Mouse (Mus musculus): ENCODE measurements around the gene Arhgap15.
A peak's percentile ranks its signal among the peaks of the same experiment; 100 is the strongest.

Gene Arhgap15

DNA sequence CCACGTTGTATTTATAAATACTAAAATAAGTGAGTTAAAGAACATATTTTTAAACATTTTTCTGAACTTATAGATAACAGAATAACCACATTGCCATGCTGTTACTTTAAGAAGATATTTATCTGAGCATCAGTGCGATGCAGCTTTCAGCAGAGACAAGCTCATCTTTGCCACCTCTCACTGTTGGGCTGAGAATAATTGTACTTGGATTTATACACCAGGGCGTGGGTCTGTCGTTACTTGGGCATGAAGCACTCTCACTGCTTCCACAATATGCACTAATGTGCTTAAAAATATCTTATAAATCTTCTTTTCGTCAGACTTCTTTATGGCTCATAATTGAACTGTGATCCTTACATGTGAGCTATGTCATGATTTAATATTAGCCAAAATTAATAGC, 372.5 kb downstream of the Arhgap15 start:
- no peak for DNase-seq

DNA sequence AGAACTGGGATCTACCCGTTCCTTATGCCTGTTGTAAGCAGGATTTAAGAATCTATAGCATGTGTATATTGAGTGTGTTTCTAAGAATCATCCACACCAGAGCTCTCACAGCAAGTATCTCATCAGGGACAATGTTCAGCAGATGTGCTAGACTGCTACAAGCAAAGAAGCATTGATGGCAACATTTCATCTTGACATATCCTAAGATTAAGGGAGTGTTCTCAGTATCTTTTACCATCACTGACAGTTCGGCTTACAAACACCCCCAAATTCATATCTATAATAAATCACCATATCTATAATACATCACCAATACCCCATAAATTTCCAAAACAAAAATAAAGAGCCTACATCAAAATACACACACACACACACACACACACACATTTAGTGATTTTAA, 374.6 kb downstream of the Arhgap15 start:
- DNase-seq: no peak

DNA sequence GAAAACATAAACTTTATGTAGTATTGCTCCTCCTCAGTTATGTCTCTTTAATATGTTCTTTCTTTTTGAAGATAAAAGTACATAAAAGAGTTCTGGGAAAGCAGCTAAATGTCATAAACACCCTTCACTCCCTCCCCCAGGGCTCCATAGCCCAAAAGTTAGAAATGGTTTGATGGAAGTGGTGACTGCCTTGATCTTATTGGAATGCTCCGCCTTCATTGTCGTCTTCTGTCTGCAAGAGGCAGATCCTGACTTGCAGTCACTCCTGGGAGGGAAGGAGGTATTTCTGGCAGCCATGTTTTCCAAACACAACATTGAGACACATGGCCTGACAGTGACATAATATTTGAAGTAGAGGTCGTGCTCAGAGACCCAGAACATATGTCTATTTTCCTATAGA, 375.5 kb downstream of the Arhgap15 start:
- DNase-seq: no peak

DNA sequence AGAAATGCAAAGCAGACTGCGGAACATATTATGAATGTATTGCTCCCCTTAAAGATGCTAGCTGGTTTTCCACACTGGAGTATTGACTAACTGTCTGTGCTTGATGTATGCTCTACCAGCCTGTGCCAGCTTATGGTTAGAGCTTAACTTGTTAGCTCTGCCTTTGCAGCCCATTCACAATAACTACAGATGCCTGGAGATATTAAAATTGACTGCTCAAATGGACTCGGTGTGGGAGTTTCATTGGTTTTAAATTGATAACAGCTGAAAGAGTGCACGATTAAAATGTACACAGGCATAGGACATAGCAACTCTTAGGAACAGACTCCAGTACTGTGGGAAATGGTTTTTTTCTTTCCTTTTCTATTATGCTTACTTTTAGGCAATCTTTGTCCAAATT, 376.1 kb downstream of the Arhgap15 start:
- DNase-seq: no peak

DNA sequence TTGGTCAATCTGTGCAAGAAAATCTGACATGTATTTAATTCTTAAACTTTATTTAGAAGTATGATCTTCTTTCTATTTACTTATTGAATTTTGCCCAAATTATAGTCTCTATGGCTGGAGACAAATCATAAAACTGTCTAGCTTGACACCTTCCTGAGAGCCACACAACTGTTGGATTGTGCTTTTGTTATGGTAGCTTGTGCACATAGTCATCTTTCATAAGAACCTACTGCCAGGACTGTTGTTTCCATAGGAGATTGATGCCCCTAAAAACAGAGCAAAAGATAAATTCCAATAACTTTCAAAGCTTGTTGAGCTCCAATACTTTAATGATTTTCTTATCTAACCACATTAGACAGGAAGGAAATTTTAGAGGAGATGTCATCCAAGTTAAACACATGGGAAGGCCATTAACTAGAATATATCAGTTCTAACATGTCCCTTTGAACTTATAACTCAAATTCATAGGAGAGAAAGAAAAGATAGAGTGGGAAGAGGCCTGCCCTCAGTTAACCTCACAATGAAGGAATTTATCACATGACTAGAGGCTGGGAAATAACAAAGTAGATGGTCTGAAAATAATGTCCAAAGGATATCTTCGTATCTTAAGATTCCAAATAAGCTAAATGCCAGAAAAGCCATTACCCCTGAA, 377.5 kb downstream of the Arhgap15 start:
- no peak for DNase-seq

DNA sequence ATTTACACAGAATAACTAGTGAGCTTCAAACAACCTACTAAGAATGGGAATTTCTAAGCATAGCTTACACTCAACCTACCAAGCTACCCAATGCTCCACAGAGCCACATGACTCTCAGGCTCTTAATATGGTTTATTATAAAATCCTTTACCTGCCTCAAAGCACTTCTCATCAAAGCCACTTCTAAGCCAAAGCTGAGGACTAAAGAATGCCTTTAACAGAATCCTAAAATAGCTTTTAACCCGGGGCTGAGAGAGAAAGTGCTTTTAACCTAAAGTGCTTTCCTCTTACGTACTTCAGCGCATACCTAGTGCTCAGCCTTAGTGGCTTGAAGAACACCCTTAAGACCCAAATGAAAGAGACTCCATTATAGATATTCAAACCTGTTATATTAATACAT, 380.9 kb downstream of the Arhgap15 start:
- DNase-seq: no peak

DNA sequence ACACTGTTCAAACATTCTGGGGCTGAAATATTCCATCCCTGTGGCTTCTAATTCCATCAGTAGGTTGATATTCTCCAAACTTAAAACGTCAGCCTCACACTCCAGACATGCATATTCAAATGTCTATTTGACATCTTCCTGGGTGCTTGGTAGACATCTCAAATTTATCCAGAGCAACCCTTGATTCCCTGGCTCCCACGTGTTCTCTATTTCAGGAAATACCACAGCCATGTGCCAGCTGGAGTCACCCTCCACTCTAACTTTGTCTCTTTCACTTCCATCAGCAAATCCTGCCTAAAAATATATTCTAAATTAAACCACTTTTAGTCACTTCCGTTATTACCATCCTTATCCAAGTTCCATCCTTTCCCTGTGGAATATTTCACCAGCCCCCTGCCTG, 382.6 kb downstream of the Arhgap15 start:
- no peak for DNase-seq

DNA sequence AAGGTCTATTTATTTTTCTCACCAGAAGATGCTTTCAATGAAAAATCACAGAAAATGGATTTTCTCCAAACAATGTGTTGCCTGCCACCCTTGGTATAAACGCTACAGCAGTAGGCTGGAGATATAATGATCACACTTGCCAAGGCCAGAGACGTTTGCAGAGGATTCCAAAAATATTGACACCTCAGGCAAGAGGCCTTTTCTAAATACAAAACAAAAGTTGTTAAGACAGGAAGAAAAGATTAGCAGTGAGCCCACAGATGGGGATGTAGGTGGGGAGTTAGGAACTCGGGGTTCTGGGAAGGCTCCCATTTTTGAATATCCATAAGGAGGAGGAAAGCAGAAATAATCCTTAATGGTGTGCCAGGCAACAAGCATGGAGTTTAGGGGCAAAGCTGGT, 386.2 kb downstream of the Arhgap15 start:
- DNase-seq: no peak

DNA sequence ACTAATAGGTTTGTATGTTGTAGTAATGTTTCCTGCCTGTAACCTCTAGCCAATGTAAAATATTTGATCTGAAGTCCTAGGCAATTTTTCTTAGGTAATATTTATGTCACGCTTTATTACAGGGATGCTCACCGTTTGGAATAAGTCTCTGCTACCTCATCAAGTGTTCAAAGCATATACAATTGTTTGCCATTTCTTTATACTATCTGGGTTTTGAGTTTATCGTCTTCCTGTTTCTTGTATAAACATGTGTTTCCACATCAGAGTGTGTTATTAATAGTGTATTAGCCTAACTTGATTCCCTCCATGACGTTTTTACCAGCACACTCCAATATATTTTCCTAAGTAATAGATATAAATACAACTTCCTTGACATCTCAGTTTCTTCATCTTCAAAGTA, 391.8 kb downstream of the Arhgap15 start:
- no peak for DNase-seq

DNA sequence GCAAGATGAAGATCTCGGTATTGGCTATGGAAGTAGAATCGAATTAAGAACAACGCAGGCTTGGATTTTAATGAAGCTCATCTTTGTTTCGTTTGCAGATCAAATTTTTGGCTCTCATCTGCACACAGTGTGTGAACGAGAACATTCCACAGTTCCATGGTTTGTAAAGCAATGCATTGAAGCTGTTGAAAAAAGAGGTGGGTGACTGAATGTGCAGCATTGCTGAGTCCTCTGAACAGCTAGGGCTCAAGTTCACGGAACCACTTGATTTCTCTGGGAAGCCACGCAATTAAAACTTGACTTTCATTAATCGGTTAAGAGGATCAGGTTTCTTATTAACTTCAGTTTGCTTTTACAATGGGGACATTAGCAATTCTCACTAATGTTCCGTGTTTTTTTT, 393.5 kb downstream of the Arhgap15 start:
- DNase-seq: no peak

DNA sequence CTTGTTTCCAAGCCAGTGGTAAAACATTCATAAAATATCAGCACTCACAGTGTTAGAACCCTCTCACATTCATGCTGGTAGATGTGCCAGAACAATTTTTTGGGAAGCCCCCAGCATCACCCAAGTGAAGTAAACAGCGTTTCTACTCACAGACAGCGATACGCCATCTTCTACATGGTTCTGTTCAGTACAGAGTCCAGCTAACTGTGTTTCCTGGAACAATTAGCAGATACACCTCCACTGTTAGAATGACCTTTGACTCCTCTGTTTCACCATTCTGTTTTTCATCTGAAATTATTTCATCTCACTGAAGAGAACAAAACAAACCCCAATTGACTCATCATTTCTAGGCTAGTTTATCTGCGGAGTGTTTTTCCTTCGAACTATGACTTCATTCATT, 394.0 kb downstream of the Arhgap15 start:
- no peak for DNase-seq

DNA sequence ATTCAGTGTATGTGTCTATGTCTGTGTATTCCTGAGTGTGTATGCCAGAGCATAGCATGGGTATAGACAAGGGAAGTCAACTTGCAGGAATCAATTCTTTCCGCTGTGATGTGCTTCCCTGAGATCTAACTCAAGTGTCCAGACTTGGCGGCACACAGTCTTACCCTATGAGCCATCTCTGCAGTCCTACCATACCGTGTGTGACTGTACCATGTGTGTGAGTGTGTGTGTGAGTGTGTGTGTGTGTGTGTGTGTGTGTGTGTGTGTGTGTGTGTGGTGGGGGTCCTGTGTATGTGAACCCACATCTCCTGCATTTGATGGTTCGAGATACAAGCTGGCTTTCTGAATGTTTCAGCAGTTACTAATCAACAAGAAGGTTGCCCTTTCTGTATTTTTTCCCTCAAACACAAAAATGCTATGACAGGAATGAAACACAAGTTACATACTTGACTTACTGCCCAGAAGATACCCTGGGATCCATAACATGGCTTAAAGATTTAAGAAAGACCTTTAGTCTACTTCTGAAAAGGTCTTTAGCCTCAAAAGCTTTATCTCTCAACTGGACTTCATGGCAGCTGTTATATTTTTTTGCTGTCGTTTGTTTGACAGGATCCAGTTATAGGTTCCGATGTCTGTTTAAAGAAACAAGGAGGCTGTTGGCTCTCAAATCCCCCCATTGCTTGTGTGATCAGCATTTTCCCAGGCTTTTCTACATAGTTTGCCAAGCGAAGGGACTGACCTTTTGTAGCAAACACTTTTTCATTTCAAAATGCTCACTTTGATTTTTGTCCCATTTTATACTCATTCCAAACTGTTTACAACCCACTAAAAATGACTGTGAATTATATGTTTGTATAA, 397.7 kb downstream of the Arhgap15 start:
- DNase-seq: peak; percentile 26

DNA sequence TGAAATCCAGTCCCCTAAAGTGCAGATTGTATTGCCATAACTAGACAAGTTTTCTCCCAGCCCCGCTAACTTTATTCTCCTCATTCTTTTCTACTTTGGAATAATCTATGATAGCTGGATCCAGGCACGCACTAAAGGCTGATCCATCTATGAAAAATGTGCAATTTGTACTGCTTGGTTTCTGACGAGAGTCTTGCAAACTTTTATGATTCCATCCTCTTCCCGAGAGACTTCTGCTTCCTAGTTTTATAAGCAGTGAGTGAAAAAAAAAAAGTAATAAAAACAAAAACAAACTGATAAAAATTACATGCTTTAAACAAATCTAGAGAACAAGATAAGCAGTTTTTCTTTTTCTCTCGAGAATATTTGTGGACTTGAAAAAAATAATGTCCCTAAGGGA, 398.9 kb downstream of the Arhgap15 start:
- DNase-seq: no peak

DNA sequence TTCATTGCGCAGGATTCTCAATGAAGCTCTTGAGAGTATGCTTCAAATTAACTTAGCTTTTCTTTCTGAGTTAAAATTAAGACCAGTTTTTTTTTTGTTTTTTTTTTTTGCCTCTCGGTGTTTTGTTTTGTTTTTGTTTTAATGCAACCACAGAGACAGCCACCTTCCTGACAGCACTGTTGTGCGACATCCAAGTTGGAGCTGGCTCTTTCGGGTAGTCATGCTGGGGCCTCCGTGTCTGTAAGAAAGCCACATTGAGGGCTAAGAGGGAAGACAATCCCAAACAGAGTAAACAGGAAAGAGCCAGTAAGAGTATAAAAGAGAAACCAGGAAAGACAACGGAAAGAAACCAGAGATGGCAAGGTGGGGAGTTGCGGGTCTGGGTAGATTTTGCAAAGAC, 399.3 kb downstream of the Arhgap15 start:
- DNase-seq: peak; percentile 35

DNA sequence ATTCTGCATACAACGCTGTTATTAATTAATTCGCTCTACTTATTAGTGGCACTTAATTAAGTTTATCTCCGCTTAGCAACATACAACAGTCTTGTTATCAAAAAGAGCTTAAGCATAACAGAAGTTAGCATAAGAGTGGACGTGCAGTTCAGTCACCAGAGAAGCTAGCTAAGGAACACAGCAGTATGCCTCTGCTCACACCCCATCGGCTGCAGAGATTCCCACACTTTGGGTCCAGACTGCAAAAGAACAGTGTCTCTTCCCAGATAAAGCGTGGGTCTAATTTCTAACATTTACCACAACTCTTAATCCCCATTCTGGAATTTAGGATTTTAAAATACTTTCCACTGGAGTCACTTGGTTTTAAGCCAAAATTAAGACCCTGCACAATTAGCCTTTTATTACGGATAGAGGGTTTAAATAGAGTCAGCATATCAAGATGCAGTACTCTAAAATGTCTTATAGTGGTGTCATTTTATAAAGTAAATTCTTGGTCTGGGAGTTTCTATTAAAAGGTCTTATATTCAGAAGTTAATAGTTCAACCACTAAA, 400.0 kb downstream of the Arhgap15 start:
- DNase-seq: no peak

DNA sequence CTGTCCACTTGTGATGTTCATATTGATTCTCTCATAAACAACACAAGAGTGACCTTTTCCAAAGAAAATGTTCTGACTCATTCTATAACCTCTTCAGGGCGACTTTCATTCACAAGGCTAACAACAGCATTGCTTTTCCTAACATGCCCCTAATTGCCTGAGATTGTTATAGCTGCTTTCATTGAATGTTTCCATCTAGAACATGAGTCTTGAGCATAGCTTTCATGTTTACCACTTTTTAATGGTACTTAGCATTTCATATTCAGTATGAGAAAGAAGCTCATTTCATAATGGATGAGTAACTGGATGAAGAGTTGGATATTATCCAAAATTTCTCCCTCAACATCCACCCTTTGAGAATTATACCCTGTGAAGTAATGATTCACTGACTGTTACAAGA, 403.7 kb downstream of the Arhgap15 start:
- DNase-seq: no peak

DNA sequence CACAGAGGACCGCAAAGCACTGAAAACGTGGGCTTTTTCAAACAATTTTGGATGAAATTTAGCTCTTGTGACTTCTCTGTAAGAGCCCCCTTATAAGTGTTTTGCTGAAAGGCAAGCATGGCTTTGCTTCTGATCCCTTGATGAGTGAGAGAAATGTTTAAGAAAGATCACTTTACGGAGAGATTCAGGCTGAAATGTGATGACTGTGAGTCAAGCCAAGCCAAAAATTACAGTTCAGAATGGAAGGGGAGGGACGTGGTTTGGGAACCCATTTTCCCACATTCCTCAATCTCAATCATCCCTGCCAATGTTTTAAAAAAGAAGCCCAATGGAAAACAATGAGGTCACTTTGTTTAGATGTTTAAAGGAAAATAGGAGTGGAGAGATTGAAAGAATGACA, 411.7 kb downstream of the Arhgap15 start:
- no peak for DNase-seq

DNA sequence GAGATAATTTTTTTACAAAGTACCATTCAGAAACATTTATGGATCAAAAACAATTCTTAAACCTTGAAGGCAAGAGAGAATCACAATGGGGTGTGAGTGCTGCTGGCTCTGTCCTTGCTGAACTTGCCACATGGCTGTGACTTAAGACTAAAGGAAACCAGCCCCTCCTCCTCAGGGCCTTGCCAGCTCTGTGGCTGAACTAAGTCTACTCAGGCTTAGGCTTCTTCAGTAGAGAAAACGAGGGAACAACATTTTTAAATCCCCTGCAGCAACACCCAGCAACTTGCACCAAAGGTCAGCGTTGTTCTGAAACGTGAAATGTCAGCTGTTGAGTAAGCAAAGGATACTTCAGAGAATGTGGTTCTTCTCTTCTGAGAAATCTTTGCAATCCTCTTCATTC, 417.2 kb downstream of the Arhgap15 start:
- no peak for DNase-seq

DNA sequence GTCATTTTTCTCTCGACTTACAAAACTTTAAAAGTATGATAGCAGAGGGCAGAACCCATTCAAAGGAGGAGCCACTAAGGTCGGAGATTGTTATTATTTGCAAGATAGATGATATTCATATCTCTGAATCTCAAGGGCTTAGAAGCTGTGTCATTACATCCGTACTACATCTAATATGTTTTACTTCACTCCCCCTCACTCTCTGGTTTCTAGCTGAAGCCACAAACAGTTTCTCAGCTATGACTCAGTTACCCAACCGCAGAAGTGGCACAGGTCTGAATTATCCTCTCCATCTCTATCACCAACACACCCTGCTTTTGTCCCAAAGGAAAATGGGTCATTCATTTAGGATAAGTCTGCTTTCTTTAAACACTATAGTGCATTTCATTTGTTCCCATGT, 418.1 kb downstream of the Arhgap15 start:
- DNase-seq: no peak

DNA sequence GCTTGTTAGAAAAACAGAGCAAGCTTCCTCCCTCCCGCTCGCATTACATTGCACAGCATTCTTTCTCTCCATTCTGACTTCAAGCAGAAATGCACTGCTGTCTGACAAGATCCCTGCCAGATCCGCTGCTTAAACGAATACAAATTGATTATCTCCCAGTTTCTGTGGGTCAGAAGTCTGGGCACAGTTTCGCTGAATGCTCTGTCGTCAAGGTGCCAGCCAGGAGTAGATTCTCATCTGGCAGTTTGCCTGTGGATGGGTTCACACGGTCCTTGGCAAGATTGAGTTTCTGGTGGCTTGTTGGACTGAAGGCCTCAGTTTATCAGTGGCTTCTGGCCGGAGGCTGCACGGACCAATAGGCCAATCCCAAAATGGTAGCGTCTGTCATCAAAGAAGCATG, 435.9 kb downstream of the Arhgap15 start:
- no peak for DNase-seq

DNA sequence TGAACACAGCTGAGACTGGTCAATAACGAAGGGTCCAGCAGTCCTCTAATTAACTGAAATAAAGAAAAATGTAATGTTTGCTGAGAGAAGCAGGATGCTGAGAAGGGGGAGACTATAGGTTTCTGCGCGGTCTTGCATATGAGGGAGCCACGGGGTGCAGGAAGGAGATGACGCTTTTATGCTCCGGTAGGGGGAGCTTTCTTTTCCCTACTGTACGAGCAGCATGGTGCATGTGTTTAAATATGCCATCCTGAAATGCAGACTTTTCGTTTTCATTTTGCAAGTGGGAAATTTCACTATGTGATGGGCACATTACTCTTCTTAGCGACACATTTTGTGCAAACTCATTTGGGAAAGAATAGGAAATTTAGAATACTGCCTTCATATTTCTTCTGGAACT, 442.1 kb downstream of the Arhgap15 start:
- no peak for DNase-seq

DNA sequence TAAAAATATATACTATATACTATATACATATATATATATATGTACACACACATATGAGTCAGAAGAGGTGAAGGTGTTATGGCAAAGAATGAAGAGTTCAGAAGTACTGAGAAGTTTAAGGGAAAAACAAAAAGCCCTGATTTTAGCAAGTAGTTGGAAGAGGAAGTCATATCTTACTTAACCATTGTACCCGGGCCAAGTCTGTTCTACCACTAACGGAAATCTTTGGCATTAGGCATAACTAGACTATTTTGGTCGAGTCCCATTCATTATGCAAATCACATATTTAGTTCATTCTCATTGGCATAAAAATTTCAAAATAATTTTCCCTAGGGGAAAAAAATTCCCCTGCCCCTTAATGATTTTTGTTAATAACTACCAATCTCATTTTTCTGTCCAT, 443.4 kb downstream of the Arhgap15 start:
- DNase-seq: no peak

DNA sequence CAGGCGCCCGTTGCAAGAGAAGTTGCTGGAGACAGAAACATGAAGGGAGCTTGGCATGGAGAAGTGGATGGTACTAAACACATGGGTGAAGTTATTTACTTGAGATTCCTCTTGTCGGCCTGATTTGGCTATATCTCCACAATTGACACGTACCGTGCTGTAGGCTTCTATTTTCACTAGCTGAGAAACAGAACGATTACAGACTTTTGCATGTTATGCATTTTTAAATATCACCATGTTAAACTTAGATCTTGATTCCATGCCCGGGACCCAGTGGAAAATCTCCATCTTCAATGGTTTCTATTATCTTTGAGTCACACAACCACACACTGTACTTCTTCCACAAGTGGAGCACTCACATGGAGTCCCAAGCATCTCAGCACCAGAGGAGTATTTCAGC, 466.9 kb downstream of the Arhgap15 start:
- no peak for DNase-seq

DNA sequence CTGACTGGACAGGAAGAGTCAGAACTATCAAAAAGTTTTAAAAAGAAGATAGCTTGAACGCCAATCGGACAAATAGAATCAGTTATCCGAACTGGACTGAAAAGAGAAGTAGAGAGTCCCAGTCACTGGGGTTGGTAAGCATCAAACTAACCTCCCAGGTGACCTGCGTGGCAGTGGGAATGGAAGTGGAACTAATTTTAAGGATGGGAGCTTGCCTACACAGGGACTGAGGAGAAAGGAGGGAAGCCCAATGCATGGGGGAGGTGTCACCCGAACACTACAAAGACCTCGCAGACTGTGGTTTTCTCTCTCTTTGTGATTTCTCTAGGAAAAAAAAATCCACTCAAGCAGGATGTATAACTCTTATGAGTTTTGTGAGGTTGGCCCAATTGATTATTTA, 469.2 kb downstream of the Arhgap15 start:
- DNase-seq: no peak

Data from kidney, postnatal 10 days (tissue).